Mouse (Mus musculus): Measurements from ENCODE around the gene Ctnna3.

Gene Ctnna3

DNA sequence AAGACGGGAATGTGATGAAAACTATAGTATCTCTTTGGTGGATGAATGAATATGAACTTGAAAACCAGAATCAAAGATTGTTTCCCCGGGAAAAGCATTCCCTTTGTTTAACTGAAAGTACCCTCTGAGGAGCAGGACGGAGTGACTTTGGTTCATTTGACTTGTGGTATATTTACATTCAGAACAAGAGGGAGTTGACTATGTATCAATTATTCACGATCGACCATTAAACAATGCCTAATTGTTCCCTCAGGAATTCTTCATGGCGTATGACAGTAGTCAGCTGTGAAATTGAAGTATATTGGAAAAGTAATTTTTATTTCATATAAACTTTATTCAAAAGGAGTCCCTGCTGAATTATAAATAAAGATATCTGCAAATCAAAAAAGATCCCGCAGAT is 341.8 kb downstream of the Ctnna3 start:
- DNase-seq, result no peak

DNA sequence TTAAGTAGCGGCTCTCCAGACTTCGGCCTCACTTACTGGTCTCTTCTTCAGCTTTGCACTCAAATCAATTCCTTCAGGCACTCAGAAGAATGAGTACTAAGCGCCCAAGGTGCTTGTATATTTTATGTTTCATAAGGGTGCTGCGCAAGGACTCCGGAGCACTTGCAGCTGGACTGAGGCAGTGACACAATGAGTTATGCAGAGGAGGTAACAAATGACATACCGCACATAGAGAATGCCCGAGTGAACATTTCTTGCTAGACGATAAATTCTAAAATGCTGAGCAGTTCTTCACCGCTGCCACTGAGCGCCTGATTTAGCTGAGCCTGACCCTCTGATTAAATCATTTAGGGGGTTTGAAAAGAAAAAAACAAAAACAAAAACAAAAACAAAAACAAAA is 342.2 kb downstream of the Ctnna3 start:
- no peak for DNase-seq

DNA sequence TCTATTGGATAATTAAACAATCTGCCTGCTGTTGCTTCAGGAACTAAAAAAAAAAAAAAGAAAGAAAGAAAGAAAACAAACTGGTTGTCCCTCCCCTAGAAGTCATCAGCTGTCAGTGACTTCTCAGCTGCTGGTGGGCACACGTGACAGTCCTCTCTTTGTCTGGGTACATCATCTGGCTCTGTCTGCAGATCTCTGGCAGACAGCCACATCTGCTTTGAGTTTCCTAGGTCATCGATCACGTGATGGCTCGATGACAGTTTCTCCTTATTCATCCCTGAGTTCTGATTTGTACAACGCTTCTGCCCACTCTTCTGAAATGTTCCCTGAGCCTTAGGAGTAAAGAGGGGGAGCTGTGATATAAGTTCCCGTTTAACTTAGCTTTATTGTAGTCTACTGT is 352.1 kb downstream of the Ctnna3 start:
- no peak for DNase-seq

DNA sequence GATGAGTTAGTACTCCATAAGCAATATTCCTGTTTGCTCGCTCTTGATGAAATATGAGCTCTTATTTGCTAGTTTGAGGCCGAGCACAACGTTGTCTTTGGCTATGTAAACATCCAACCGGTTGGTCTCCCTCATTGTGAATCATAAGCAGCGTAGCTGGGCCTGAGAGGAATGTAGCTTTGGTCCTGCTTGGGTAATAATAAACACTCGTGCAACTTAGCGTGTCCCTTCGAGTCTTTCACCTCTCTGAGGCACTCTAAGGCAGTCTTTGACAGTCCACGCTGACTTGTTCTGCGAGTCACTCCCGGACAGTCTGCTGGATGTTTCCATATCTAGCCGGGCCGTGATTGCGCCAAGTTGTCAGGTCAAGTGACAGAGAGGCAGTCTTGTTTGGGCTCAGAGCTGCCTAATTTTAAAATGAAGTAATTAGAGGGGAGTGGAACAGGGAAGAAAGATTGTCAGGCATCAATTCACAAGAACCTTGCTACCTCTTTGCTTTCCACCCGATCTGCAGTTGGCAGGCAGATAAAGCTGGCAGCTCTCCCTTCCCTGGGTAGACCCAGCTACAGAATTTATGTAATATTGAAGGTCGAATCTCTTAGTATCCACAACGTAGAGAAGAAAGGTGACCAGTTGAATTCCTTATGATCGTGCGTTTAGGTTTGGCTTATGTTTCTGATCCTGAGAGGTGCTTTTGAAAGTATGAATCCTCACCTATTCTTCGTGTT is 355.1 kb downstream of the Ctnna3 start:
- DNase-seq, result peak; percentile 5

DNA sequence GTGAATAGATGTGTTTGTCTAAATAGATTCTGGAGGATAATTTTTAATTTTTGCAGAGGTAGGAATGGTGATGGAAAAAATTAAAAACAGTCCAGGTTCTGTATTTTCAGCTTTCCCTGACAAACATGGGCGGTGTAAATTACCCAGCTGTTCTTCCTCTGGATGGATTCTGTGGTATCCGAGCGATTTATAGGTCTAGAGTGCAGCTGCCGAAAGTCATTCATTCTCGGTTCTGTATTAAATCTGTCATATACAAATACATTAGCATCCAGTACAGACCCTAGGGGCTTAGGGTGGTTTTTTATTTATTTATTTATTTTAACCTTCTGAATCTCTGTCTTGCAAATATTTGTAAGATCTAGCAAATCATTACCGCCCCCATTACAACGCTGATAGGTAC is 356.5 kb downstream of the Ctnna3 start:
- DNase-seq, result no peak

DNA sequence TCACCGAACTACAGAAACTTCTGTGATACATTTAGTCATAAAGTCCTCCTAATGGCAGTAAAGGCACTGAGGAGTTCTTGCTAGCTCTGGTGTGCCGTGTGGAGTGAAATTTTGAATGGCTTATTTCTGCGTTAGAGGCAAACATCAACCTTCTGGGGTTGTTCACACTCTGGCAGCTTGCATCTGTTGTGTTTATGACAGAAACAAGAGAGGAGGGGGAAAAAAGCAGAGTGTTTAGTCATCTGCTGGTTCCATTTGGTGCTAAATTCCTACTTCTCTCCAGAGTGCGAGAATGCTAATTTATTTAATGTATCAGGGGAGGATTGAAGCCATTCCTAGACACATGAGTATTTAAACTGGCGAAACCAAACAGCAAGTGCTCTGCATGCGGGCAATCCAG is 374.0 kb downstream of the Ctnna3 start:
- no peak for DNase-seq

DNA sequence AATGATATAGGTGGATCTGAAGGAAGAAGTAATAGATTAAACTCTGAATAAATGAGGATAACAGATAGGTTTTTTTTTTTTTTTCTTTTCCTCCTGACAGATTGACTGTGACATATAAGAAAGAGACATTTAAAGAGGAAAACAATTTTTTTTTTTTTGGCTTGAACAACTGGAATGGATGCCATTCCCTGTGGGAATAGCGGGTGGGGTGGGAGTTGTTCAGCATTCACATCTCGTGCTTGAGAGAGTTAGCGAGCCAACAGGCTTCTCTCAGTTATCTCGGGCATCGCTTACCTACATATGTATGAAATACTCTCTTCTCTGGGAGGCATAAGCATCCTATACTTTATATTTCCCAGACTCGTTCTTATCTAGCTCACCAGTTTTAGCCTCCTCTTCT is 375.7 kb downstream of the Ctnna3 start:
- DNase-seq, result no peak

DNA sequence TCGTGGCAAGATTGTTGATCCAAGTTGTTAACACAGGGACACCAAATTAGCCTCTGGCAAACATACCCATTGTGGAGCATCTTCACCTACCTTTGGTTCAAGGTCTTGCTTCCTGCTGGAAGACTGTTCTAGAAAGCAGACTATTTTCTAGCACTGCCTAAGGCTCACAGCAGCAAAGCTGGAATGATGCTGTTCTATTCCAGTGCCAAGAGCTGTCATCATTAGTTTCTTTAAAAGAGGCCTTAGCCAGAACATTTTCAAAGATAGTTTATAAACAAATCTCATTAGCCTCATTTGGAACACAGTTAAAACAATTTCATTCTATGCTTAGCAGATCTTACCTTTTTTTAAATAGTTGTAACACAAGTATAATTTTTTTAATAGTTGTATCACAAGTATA is 376.4 kb downstream of the Ctnna3 start:
- no peak for DNase-seq

DNA sequence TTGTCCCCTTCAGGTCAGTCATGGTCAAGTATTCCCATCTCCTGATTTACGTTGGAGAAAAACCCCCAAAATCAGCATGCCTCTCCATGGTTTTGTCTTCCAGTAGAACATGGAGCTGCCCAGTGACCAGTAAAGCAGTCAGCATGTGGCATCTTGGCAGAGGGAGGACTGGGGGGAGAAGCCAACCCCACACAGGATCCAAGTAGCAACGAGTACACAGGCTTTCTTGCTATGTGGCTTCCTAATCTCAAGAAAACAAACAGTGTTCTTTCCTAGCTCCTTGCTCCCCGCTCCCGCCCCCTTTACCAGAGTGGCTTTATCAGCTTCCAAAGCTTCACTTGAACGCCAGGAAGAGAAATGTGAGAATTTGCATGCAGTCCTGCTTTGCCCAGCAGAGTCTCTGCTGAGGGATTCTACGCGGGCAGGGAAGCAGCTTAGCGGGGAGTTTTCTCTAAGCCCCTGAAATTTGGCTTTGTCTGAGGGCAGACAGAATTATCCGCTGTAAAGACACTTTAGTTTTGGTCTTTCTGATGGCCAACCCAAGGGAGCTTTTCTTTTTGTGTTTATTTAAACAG is 380.2 kb downstream of the Ctnna3 start:
- no peak for DNase-seq

DNA sequence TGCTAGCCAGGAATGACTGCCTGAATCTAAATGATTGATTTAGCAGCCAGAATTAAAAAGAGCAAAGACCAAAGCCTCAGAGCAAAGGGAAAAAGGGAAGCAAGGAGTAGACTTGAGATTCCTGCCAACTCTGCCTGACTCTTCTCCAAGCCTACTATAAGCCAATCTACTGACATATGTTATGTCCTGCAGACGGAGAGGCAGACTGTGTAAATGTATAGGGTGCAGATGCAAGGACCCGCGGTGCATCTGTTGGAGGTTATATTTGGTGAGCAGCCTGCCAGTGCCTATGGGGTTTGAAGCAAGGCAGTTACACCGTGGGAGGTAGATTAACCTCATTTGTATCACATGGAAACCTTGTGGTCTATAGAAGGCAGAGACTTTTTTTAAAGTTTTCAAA is 409.1 kb downstream of the Ctnna3 start:
- DNase-seq, result no peak

DNA sequence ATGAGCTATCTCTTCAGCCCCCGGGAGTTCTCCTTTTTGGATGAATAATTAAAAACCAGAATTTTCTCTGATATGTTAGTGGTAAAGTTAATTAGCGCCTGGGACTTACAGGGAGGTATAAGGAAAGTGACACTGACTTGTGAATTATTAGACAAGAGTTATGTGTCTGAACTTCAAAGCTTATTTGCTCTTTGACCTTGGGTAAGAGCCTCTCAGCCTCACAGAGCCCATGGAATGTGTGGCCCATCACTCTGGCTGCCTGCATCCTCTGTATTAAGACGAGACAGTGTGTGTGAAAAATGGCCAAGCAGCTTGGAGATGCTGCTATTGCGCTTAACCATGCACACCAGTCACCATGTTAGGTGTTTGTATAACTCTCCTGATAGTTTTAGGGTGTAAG is 422.0 kb downstream of the Ctnna3 start:
- DNase-seq, result no peak

DNA sequence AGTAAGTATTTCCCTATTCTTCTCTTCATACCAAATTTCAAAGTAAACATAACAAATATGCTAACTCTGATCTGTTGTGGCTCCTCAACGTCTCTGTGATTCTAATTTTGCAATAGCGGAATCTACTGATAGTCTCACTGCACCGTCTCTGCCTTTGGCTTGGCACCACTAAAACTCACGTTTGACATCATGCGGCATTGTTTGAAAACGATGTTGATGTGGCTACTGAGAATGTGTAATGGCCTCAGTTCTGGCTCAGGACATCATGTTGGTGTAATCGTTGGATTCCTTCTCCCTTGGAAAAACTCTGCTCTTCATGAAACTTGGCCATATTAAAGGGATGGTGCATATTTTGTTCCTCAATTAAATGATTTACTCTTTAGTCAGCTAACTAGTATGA is 439.2 kb downstream of the Ctnna3 start:
- no peak for DNase-seq

DNA sequence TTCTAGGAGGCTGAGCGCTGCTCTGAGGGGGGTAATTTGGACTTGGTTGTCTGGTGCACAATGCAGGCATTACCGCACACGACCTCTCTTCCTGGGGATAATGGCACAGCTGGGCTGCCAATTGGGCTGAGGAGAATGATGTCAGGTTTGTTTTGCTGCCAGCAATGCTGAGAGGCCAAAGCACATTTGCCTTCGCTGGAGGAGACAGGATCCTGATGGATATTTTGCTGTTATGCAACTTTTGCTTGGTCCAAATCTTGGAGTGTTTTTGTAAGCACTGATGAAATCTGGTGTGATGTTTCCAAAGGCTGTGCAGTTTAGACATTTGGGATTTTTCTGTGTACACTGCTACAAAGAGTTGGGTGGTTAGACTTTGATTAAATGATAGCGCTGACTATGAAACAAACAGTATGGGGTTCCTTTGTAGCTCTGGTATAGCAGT is 450.6 kb downstream of the Ctnna3 start:
- peak; percentile 66 for DNase-seq

DNA sequence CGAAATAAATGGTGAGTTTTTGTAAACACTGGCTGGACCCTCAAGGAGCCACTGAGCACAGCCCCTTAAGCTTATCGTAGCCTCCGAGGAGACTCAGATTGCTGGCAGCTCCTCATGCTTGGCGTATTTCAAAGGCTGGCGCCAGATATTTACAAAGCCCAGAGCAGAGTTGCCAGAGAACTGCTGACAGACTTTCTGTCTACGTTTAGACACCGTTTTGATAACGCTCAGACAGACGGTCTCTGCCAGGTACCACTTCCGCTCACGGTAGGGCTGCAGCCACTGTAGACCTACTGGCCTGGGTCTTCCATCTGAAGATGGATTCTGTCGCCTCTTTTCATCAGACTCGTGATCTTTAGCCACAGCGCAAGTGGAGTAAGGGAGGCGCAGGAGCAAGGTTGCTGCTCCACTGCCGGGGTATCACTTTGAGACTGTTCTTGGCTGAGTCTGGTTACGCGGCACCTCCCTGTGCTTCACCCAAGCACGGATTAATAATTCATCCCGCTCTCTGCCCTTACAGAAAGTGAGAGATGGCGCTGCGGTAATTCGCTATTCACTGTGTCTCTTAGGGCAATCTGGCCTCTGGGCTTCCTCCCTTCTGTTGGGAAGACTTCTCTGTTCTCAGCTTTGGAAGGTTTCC is 456.7 kb downstream of the Ctnna3 start:
- peak; percentile 5 for DNase-seq

DNA sequence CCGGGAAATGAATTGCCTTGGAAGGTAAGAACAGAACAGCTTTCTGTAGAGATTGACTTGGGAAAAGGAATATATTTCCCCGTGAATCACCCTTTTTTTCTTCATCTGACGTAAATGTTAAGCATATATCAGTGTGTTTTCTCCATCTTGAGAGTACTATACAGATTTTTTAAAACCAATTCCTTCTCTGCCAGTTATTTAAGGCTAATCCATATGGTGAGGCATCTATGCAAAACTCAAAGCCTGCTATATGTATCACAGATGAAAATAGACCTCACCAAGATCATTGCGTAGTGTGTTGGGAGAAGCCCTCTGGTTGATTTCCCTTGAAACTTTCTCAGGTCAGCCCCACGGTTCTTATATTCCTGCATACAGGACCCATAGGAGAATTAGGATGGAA is 464.7 kb downstream of the Ctnna3 start:
- DNase-seq, result no peak

DNA sequence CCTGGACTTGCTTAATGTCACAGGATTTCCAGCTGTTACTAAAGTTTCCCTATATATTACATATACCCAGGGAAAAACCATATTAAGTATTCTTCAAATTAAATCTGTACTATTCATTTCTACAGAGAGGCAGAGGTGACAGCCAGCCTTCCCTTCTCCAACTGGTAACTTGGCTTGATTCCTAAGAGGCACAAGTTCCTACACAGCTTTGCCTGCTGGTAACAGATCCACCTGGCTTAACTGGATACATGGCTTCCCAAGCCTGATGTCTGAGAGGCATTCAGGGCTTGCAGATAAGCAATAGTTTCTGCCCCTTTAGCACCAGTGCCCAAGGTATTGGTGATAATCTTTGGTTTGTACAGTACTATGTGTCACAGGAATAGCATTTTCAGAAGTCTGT is 470.0 kb downstream of the Ctnna3 start:
- no peak for DNase-seq

DNA sequence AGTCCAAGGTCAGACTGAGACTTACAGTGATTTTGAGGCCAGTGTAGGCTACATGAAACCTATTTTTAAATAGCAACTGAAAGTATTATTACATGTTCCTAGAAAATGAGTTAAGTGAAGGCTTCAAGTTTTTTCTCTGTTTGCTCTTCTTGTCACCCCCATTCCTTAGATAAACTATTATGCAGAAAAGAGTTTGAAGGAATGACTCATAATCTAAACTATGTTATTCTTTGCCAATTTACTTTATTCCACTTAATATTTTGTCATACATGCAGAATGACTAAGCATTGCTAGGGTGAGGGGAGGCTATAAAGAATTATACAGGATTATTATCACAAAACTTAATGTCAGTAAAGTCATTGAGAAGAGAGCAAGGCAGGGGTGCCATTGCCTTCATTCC is 479.0 kb downstream of the Ctnna3 start:
- DNase-seq, result no peak

DNA sequence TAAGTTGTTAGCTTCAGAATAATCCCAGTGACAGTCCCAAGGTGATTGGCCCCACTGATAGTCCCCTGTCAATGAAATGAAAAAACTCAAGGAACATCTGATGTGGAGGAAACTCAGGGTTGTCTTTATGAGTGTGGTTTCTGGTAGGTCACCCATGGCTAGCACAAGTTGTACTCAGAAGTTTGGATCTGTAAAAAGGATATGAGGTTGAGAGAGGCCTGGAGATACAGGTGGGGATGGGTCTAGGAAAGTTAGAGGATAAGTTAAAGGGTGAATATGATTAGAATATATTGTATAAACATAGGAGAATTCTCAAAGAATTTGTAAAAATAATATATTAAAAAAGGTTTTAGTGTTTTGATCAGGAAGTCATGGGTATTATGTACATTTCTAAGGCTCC is 497.4 kb downstream of the Ctnna3 start, which contains the start of gene Gm10118:
Gm10118 (minus strand) TSS at position 101 of the 400 bp plus-strand sequence.
- DNase-seq, result no peak

DNA sequence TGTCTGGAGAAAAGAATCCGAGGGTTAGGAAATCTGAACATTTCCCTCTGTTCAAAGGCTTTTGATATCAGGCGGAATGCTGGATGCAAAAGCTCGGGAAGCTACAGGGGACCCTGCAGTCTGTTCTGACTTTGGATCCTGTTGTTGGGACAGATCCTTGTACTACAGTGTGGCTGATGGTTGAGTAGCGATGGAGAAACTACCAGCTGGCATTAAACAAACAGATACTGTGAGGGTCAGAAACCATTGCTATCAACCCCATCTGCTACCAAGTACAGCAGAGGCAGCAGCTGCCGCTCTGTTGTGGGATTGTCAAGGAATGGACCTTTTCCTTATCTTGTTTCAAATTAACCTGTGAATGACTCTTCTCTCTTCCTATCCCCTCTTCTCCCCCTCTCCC is 504.0 kb downstream of the Ctnna3 start:
- no peak for DNase-seq

DNA sequence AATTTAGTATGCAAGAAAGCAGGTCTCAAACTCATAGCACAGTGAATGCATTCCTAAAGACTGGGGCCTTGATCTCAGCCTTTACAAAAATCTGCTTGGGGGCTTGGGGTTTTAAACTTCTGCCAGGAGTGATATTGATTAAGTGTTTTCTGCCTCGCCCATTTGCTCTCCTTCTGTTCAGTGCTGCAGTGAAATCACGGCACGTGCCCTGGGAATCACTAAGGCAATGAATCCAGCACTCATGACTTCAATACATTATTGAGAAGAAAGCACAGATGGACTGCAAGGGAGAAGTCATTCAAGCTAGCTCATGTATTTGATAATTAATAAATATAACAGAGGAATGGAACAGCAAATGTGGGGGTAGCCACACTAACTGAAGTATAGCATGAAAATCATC is 515.6 kb downstream of the Ctnna3 start:
- no peak for DNase-seq

DNA sequence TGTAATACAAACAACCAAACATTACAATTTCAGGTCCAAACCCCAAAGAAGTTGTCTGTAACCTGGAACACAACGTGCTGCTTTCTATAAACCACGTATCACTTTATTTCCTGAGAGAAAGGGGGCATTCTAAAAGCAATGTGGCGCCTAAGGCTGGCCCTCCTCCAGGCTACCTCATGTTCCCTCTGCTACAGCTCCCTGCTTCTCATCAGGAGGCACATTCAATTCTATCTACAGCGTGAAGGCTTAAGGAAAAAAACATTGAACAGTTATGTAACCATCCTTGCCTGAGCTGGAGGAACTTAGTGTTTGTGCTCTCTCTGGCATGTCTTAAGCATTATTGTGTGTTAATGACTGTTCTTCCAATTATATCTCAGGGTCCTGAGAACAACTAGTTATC is 517.4 kb downstream of the Ctnna3 start:
- no peak for DNase-seq

DNA sequence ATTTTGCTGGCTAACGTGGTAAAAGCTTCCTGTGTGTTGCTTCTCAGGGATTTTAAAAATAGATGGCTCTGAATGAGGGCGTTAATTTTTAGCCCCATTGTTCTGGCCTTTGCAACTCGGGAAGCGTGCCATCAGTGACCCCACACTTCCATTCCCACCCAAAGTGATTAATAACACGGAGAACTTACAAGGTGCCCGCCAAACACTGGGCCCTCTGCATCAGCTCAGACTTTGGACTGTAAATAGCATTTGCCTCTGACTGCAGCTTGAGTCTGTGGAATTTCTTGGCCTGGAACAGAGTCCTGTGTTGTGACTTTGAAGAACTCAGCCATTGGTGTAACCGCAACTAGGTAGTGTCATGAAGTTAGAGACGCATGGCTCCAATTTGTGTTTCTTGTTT is 521.0 kb downstream of the Ctnna3 start:
- no peak for DNase-seq

DNA sequence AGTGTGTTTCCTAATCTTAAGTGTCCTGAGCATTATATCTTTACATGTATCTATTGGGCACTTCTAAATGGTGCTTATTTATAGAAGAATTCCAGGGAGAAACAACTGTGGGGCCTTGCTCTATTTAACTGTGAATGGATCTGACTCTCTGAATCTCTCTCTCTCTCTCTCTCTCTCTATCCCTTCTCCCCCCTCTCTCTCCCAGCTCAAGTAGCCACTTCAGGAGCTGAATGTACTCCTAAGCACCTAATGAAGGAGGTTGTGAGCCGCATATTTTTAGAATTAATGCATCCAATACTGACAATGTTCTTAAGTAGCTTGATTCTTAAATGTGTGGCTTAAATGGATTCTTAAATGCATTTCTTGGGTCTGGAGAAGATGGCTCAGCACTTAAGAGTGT is 521.6 kb downstream of the Ctnna3 start:
- DNase-seq, result no peak

DNA sequence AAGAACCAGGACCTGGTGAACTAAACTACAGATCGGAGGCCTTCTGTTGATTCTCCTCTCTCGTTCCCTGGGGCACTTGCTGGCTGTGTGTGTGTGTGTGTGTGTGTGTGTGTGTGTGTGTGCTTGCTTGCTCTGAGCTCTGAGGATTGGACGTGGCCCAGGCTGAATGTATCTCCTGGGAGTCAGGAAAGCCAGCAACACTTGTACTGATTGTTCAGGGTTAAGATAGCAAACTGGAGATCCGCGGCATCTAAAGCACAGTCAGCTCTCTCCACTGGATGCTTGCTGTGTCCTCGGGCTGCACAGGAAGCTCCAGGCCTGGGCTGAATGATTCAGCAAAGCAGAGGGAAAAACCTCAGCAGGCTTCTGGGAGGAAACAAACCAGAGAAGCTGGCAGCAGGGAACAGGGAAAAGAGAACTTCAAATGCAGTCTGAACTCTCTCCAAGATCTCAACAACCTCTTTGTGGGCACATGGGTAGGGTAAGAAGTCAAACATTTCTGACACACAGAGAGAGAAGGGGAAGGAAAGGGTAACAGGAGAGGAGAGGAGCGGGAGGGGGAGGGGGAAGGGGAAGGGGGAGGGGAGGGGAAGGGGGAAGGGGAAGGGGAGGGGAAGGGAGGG is 524.5 kb downstream of the Ctnna3 start:
- no peak for DNase-seq

Measured in lung, postnatal 14 days (tissue).